Mouse (Mus musculus) neural tube, embryonic 12.5 days (tissue): ENCODE results near the gene Dnajc6. TPM values are rescaled to one million over a fixed set of nuclear protein-coding genes. Genes with fewer than 3 reads are reported as not detected.
A peak's percentile ranks its signal among the peaks of the same experiment; 100 is the strongest.

Experiments
- ATAC-seq: fragments of 200-750 bp; cut with Nextera tagmentation; 2 replicates; pipeline ENCODE4 v1.8.0; 2017; ENCODE audit warnings: low read depth, mild to moderate bottlenecking, moderate TSS enrichment, moderate library complexity; ENCODE audit not compliant: low FRiP score
- H3K27ac ChIP-seq: fragments of 300-500 bp; sonication (generic); 2 replicates; pipeline ENCODE4 v1.5.1; 2016
- H3K27me3 ChIP-seq: fragments of 300-500 bp; sonication (generic); replicated peaks from 2 replicates; pipeline ENCODE4 v1.6.1; 2016; ENCODE audit warnings: mild to moderate bottlenecking
- H3K36me3 ChIP-seq: fragments of 300-500 bp; sonication (generic); 2 replicates; pipeline ENCODE4 v1.6.1; 2016; ENCODE audit warnings: mild to moderate bottlenecking
- H3K4me1 ChIP-seq: fragments of 300-500 bp; sonication (generic); 2 replicates; pipeline ENCODE4 v1.6.1; 2016
- H3K4me2 ChIP-seq: fragments of 300-500 bp; sonication (generic); replicated peaks from 2 replicates; pipeline ENCODE4 v1.6.1; 2016; ENCODE audit warnings: mild to moderate bottlenecking
- H3K4me3 ChIP-seq: fragments of 300-500 bp; sonication (generic); 2 replicates; pipeline ENCODE4 v1.5.1; 2016
- H3K9ac ChIP-seq: fragments of 300-500 bp; sonication (generic); 2 replicates; pipeline ENCODE4 v1.6.1; 2016; ENCODE audit warnings: mild to moderate bottlenecking
- H3K9me3 ChIP-seq: fragments of 300-500 bp; sonication (generic); 2 replicates; pipeline ENCODE4 v1.6.1; 2016; ENCODE audit warnings: mild to moderate bottlenecking
- WGBS: fragments of 180-500 bp; shearing (Covaris S2); methylation state at CpG from one replicate; pipeline ENCODE4 v1.1.7; 2016; 5-methylcytosine and 5-hydroxymethylcytosine counted together
- polyA plus RNA-seq: library from polyadenylated mRNA; unstranded; fragments of >200 nt; fragmentation: Nextera tagmentation; extraction: Ambion mirVana; gene quantifications from 2 replicates; pipeline ENCODE4 v1.2.1, GENCODE M21; 2016

The Dnajc6 gene
- polyA plus RNA-seq, 1 experiment from 2014 or later = 22.6 TPM

DNA sequence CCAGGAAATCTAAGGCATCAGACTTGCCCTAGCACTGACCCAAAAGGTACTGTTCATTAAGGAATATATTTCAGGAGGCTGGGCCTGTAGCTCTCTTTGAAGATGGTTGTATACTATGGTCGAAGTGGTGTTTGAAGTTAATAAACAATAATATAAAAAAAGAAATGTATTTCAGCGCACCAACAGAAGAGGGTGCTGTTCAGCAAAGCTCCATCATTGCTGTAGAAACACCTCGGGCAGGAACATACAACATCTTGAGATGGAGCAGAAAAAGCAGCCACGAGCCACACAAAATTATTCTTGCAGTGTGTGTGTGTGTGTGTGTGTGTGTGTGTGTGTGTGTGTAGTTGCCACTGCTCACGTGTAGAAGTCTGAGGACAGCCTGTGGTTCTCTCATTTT, 25.9 kb upstream of the Dnajc6 start:
- no peaks in the 10 kb centered on the region for H3K27me3 ChIP-seq
- H3K27ac ChIP-seq = no peak overlapping the region
- no peak overlapping the region for H3K4me2 ChIP-seq
- H3K36me3 ChIP-seq = no peaks in the 10 kb centered on the region
- H3K4me1 ChIP-seq = no peaks in the 10 kb centered on the region
- H3K9me3 ChIP-seq = no peaks in the 10 kb centered on the region
- ATAC-seq = no peak
- H3K9ac ChIP-seq = no peak overlapping the region
- H3K4me3 ChIP-seq = no peak overlapping the region
- 68% methylated on average over 5 of the region's 5 CpGs for WGBS

DNA sequence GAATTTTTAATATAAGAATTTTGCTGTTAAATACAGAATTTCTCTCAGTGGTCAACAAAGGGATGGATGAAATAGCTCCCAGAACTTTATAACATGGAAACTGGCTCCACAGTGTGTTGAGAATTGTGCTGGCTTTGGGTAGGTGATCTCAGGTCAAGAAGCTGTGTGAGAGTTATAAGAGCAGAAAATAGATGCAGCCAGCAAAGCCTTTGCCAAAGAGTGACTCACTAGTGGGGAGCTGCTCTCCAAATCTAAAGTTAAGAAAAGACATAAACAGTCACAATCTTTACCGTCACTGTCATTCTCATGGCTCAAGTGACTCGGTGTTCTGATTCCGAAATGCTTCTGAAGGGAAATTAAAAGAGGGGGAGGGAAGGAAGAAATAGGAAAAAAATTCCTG, 23.7 kb upstream of the Dnajc6 start:
- H3K27ac ChIP-seq = no peak overlapping the region
- no peak overlapping the region for H3K4me2 ChIP-seq
- no peaks in the 10 kb centered on the region for H3K36me3 ChIP-seq
- no peak overlapping the region for H3K4me3 ChIP-seq
- no peaks in the 10 kb centered on the region for H3K4me1 ChIP-seq
- ATAC-seq = no peak
- WGBS = 93% methylated on average over 3 of the region's 3 CpGs
- H3K9me3 ChIP-seq = no peaks in the 10 kb centered on the region
- H3K9ac ChIP-seq = no peak overlapping the region
- H3K27me3 ChIP-seq = no peaks in the 10 kb centered on the region

DNA sequence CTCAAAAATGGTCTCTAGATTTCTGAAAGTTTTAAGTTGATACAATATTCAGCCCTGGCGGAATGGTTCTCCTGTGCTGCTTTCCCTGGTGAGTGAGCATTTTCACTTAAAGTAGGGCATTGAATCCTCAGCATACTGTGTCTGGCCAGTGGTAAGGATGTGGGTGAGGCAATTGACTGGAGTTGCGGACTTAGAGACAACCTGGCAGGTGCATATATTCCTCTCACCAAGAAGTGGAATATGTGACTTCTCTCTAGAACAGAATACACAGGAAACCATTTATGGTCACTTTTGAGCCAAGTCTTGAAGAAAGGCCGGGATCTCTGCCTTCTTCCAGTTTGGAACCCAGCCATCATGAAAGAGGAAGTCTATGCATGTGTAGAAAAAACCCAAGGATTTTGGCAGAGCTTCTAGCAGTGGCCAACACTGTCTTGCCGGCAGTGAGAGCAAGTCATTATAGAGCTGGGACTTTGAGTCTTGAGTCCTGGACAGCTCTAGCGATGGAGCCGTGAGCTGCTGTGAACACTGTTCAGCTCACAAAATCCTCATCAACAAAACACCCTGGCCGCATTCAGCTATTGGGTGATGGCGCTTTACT, 6.0 kb upstream of the Dnajc6 start:
- Histone ChIP-seq H3K36me3 (no peaks in the 10 kb centered on the region), H3K4me2 (no peak overlapping the region), H3K4me1 (0 out of 2 replicates have a peak, but pooled peaks cover 6% of the 10 kb centered on the region), H3K9ac (no peak overlapping the region), H3K27ac (no peak overlapping the region), H3K9me3 (no peaks in the 10 kb centered on the region), H3K4me3 (no peak overlapping the region), H3K27me3 (no peaks in the 10 kb centered on the region)
- WGBS = 93% methylated on average over 8 of the region's 8 CpGs
- ATAC-seq = no peak

DNA sequence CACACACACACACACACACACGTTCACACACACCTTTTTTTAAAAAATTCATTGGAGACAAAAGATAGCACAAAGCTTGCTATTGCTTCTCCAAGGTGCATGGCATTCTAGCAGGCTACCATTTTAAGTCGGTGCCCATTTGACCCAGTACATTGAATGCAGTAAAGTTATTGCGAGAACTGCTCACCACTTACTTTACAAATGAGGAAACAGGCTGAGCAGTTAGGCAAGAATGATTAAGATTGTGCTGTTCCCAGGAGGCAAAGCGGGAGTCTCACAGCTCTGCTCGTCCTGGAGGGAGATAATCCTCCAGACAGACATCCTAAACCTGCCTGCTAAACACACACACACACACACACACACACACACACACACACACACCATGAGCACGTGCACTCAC, 4.7 kb upstream of the Dnajc6 start:
- Histone ChIP-seq H3K27ac (no peak overlapping the region), H3K4me1 (peaks cover 13% of the 10 kb centered on the region; the same call in 1 of the 2 replicates), H3K9me3 (no peaks in the 10 kb centered on the region), H3K36me3 (no peaks in the 10 kb centered on the region), H3K27me3 (peaks cover 5% of the 10 kb centered on the region), H3K4me2 (no peak overlapping the region), H3K9ac (no peak overlapping the region), H3K4me3 (no peak overlapping the region)
- 84% methylated on average over 6 of the region's 6 CpGs for WGBS
- ATAC-seq = no peak

DNA sequence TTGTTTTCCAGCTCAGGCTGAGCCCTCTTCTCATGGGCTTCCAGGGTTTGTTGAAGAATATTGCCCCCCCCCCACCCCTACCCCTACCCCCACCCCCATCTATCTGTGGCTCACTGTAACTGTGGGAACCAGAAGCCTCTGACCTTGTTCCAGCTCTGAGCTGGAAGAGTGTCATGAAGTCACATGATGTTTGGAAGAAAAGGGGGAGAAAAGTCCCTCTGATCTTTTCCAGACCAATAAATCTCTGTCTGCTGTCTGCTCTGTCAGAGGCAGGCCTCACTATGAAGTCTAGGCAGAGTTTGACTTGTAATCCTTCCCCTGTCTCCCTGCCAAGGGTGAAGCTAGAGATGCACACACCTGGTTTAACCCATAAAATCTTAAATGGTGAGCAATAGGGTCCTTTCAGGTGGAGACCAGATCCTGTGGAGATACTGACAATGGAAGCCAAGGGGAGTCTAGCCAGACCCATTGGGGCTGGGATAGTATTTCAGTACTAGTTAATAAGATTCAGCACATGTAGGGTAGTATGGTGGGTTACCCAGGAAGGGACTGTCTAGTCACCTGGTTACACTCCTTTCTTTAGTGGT, 2.7 kb upstream of the Dnajc6 start:
- Histone ChIP-seq H3K36me3 (no peaks in the 10 kb centered on the region), H3K9me3 (no peaks in the 10 kb centered on the region), H3K4me2 (no peak overlapping the region), H3K27ac (no peak overlapping the region), H3K4me1 (peaks cover 18% of the 10 kb centered on the region), H3K9ac (no peak overlapping the region), H3K4me3 (no peak overlapping the region), H3K27me3 (peaks cover 21% of the 10 kb centered on the region)
- no peak for ATAC-seq

DNA sequence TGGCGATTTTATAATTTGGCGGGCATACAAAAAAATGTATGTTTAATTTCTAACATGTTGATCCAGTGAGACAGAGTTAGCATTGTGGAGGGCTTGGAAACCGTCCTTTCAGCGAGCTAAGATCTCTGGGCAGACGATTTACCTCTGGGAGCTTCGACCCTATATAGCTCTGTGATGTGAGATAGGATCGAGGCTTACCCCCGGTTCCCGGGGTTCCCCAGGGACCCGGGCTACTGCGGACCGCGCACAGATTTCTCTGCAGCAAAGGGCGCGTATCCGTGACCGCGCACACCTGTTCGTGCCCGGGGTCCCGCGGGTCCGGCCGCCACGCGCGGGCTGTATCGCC, 287 bp upstream of the Dnajc6 start:
- 2% methylated on average over 28 of the region's 28 CpGs for WGBS
- Histone ChIP-seq H3K9ac (peak overlapping the region; percentile 60), H3K4me2 (peak overlapping the region; percentile 98), H3K36me3 (no peaks in the 10 kb centered on the region), H3K4me1 (peaks cover 18% of the 10 kb centered on the region), H3K9me3 (no peaks in the 10 kb centered on the region), H3K4me3 (peak overlapping the region; percentile 63), H3K27me3 (peaks cover 21% of the 10 kb centered on the region), H3K27ac (no peak overlapping the region)
- ATAC-seq = peak; percentile 59

DNA sequence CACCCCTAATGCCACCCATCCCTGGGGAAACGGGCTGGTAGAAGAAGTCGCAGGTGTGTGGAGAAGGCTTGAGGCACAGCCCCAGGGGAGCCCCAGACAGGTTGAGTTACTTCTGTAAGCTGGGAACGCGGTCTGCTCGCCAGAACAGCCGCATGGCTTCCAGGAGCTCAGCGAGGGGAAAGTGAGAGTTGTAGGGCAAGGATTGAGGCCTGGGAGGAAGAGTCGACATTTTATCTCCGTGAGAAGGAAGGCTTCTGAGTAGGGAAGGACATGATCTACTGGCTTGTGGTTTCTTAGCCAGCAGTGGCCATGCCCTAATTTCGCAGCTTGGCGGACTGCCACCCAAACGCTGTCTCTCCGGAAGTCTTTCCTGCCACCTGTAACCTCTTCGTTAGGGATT, 888 bp downstream of the Dnajc6 start:
- 0 out of 2 replicates have a peak overlapping the region, but pooled peaks have one; percentile 2 for H3K4me3 ChIP-seq
- H3K27me3 ChIP-seq = peaks cover 21% of the 10 kb centered on the region
- no peaks in the 10 kb centered on the region for H3K9me3 ChIP-seq
- no peak for ATAC-seq
- 7% methylated on average over 14 of the region's 14 CpGs for WGBS
- H3K9ac ChIP-seq = no peak overlapping the region
- no peak overlapping the region for H3K27ac ChIP-seq
- H3K4me1 ChIP-seq = peaks cover 18% of the 10 kb centered on the region
- H3K4me2 ChIP-seq = peak overlapping the region; percentile 98
- no peaks in the 10 kb centered on the region for H3K36me3 ChIP-seq

DNA sequence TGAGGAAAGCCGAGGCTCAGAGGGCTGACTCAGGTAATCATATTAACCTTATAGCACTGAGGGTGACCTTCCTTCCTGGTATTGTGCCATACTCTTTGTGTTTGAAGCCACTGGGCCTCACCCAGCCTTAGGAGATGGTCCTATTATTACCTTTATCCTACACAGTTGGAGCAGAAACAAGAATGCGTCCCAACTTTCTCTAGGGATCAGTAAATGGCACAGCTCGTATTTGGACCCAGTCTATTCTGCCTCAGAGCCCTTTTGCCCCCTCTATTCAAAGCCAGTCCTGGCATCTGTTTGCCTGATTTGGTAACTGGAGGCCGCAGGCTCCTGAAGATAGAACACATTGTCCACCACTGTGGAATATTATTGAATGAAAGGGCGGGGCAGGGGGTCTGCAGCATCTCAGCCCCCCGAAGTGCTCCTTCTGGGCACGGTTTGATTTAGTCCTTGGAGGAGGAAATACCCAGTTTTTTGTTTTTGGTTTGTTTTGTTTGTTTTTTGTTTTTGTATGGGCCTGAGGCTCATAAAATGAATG, 8.1 kb downstream of the Dnajc6 start:
- H3K27ac ChIP-seq = no peak overlapping the region
- no peak overlapping the region for H3K9ac ChIP-seq
- no peaks in the 10 kb centered on the region for H3K27me3 ChIP-seq
- no peaks in the 10 kb centered on the region for H3K9me3 ChIP-seq
- H3K4me3 ChIP-seq = no peak overlapping the region
- peaks cover 10% of the 10 kb centered on the region for H3K4me1 ChIP-seq
- H3K36me3 ChIP-seq = no peaks in the 10 kb centered on the region
- no peak for ATAC-seq
- H3K4me2 ChIP-seq = no peak overlapping the region
- WGBS = 57% methylated on average over 7 of the region's 7 CpGs

DNA sequence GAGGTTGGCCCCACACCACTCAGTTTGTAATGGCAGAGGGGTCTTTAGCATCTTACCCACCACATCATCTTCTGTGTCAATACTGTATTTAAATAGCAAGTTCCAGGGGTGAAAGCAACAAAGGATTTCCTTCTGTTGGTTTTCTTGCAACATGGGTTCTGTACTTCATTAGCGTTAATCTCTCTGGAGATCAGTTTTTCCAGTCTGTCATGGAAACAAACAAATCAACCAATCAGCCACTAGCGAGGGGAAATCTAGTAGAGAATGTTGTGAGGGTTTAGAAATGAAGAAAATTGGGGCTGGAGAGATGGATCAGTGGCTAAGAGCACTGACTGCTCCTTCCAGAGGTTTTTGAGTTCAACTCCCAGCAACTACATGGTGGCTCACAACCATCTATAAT, 9.5 kb downstream of the Dnajc6 start:
- no peak overlapping the region for H3K4me2 ChIP-seq
- H3K27ac ChIP-seq = no peak overlapping the region
- H3K9me3 ChIP-seq = no peaks in the 10 kb centered on the region
- H3K9ac ChIP-seq = no peak overlapping the region
- no peaks in the 10 kb centered on the region for H3K36me3 ChIP-seq
- no peak for ATAC-seq
- 89% methylated on average over 2 of the region's 2 CpGs for WGBS
- no peaks in the 10 kb centered on the region for H3K27me3 ChIP-seq
- no peak overlapping the region for H3K4me3 ChIP-seq
- peaks cover 10% of the 10 kb centered on the region for H3K4me1 ChIP-seq

DNA sequence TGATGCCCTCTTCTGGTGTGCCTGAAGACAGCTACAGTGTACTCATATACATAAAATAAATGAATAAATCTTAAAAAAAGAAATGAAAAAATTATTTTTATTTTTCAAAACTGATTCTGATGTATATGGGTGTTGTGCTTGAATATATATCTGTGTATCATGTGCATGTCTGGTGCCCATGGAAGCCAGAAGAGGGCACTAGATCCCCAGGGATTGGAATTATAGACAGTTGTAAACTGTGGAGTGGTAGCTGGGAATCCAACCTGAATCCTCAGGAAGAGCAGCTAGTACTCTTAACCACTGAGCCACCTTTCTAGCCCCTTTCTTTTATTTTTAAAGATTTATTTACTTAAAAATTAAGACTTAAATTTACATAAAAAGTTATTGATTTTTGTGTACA, 9.9 kb downstream of the Dnajc6 start:
- Histone ChIP-seq H3K9me3 (no peaks in the 10 kb centered on the region), H3K27me3 (no peaks in the 10 kb centered on the region), H3K4me2 (no peak overlapping the region), H3K4me3 (no peak overlapping the region), H3K4me1 (peaks cover 10% of the 10 kb centered on the region), H3K27ac (no peak overlapping the region), H3K36me3 (no peaks in the 10 kb centered on the region), H3K9ac (no peak overlapping the region)
- no peak for ATAC-seq

DNA sequence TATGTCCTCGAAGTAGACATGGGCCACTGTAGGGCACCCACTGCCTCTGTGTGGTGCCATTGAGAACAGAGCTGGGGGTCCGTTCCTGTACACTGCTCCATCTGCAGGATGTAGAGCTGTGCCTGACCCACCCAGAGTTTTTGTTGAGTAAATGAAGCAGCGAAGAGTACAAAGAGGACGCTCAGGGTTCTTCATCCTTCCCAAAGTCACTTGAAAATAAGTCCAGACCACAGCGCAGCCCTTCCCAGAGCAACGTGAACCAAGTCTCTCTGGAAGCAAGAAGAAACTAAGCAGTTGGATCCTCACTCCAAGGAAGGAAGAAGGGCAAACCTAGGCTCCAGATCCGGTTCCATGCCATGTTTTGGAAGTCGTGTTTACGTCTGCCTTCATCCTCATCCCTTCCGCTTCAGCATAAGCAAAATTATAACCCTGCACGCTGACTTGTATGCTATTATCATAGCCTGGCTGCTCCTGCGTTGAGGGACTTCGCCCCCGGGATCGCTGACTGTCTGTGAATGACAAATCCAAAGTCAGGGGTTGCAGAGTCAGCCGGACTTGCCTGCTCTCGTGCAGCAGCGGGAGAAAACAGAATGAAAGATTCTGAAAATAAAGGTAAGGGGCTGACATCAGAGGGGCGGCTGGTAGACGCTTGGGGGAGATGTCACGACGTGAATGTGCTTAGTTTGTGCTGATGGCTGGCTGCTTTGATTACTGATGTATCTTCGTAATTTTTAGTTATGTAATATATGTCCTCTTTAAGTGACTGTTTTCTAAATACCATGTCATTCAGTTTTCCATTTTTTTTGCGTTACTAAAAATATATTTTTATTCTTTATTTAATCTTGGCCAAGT, 11.3 kb downstream of the Dnajc6 start:
- 10% methylated on average over 24 of the region's 24 CpGs for WGBS
- H3K4me3 ChIP-seq = peak overlapping the region; percentile 44
- peak overlapping the region; percentile 48 for H3K9ac ChIP-seq
- H3K36me3 ChIP-seq = no peaks in the 10 kb centered on the region
- no peaks in the 10 kb centered on the region for H3K27me3 ChIP-seq
- no peaks in the 10 kb centered on the region for H3K9me3 ChIP-seq
- peak overlapping the region; percentile 91 for H3K4me2 ChIP-seq
- ATAC-seq = peak; percentile 35
- no peak overlapping the region for H3K27ac ChIP-seq
- H3K4me1 ChIP-seq = peaks cover 10% of the 10 kb centered on the region

DNA sequence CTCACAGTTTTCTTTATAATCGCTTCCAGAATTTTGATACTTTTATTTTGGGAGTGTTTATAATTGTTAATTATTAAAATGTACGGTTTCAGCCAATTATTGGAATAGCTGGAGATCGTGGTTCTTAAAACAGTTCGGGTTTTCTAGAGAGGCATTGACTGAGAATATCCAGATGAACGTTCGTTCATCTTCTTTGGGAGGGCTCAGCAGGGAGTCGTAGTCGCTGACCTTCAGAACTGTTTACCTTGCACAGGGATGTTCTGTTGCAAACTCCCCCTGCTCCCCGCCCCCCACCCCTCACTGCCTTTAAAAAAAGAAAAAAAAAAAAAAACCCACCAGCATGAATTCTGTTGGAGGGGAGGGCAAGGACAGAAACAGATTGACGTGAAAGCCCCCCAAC, 12.0 kb downstream of the Dnajc6 start:
- 0 out of 2 replicates have a peak, but pooled peaks have one; percentile 7 for ATAC-seq
- H3K4me1 ChIP-seq = peaks cover 10% of the 10 kb centered on the region
- H3K36me3 ChIP-seq = no peaks in the 10 kb centered on the region
- WGBS = 2% methylated on average over 10 of the region's 10 CpGs
- H3K9ac ChIP-seq = peak overlapping the region; percentile 58
- H3K9me3 ChIP-seq = no peaks in the 10 kb centered on the region
- no peaks in the 10 kb centered on the region for H3K27me3 ChIP-seq
- H3K4me3 ChIP-seq = peak overlapping the region; percentile 42
- no peak overlapping the region for H3K27ac ChIP-seq
- peak overlapping the region; percentile 91 for H3K4me2 ChIP-seq
